Mouse (Mus musculus): ENCODE measurements around the gene Rara.

Rara gene

DNA sequence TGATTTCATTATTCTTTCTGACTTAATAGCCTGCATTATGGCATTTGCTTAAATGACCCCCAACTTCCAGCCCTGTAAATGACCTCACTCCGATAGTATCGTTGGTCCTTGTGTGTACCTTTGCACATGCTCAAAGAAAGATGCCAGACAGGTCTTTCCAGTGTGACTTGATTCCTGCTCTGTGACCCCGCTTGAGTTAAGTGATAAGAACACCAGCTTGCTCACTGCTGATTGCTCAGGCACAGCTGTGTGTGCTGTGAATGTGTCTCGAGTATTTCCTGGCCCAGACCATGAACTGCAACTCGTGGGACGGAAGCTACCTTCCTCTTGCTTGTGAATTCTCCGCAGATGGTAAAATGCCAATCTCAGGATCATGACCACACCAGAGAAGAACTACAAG lies 22.6 kb upstream of the Rara start:
- no peak overlapping the region for H3K4me3 ChIP-seq (replicated peaks; ENCODE audit: low read length)
- H3K27me3 ChIP-seq (ENCODE audit: insufficient read depth, low read length) = no peaks in the 10 kb centered on the region
- H3K36me3 ChIP-seq (ENCODE audit: insufficient read depth, low read length) = peaks cover 47% of the 10 kb centered on the region
- peaks cover 91% of the 10 kb centered on the region for H3K4me1 ChIP-seq (replicated peaks; ENCODE audit: low read depth, low read length)
- no peaks in the 10 kb centered on the region for H3K9me3 ChIP-seq (ENCODE audit: low read length)
- TF ChIP-seq CTCF (conservative IDR thresholded peaks at IDR 0.05; ENCODE audit: low read length) (no peak), NANOG (IDR thresholded peaks at IDR 0.05; ENCODE audit: borderline replicate concordance, low read length) (no peak), POU5F1 (IDR thresholded peaks at IDR 0.05; ENCODE audit: borderline replicate concordance, low read length) (no peak)

DNA sequence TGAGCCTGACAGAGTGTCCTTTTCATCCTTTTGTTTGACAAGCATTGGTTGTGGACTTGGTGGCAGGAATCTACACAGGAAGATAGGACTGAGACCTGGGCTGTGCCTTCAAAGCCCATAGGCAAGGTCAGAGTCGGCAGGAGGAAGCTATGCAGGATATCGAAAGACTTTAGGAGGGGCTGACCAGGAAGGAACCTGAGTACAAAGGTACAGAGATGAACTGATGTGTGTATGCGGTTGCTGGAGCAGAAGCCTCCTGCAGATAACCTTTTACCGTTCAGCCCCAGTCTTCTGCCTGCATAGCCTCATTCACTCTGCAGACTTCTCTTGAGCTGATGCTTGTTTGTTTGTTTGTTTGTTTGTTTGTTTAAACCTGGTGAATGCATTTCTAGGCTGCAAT lies 22.0 kb upstream of the Rara start:
- Histone ChIP-seq H3K4me3 (replicated peaks; ENCODE audit: low read length) (no peak overlapping the region), H3K9me3 (ENCODE audit: low read length) (no peaks in the 10 kb centered on the region), H3K4me1 (replicated peaks; ENCODE audit: low read depth, low read length) (peaks cover 91% of the 10 kb centered on the region), H3K27me3 (ENCODE audit: insufficient read depth, low read length) (no peaks in the 10 kb centered on the region), H3K36me3 (ENCODE audit: insufficient read depth, low read length) (peaks cover 47% of the 10 kb centered on the region)
- TF ChIP-seq NANOG (IDR thresholded peaks at IDR 0.05; ENCODE audit: borderline replicate concordance, low read length) (no peak), CTCF (conservative IDR thresholded peaks at IDR 0.05; ENCODE audit: low read length) (no peak), POU5F1 (IDR thresholded peaks at IDR 0.05; ENCODE audit: borderline replicate concordance, low read length) (no peak)

DNA sequence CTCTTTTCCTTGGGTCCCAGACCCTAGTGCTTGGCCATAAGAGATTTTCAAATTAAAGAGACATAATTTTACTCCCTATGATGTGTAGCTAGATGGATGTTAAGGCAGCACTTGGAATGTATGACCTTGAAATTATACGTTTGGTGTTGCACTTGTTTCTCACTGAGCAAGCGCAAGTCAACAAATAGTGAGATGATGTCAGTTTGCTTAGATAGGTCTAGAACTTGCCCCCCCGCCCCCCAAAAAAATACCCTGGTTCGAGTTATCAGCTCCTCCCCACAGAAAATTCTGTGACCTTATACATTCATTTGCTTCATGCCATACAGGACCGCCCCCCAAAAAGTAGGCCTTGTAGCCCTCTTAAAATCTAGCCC lies 20.6 kb upstream of the Rara start:
- Histone ChIP-seq H3K4me1 (replicated peaks; ENCODE audit: low read depth, low read length) (peaks cover 88% of the 10 kb centered on the region), H3K27me3 (ENCODE audit: insufficient read depth, low read length) (no peaks in the 10 kb centered on the region), H3K4me3 (replicated peaks; ENCODE audit: low read length) (no peak overlapping the region; the same call in 1 of the 2 replicates)

GRCm38 (mm10) chr11:98907437-98908173 lies 20.0 kb upstream of the Rara start, which contains the start of gene Cdc6:
TSS of gene Cdc6 (plus strand) at chr11:98907801.
- Histone ChIP-seq H3K4me3 (replicated peaks; ENCODE audit: low read length) (peak within 1 kb of the TSS; percentile 91), H3K36me3 (ENCODE audit: insufficient read depth, low read length) (peaks cover 49% of the 10 kb centered on the region), H3K9me3 (ENCODE audit: low read length) (no peaks in the 10 kb centered on the region), H3K27me3 (ENCODE audit: insufficient read depth, low read length) (no peaks in the 10 kb centered on the region), H3K4me1 (replicated peaks; ENCODE audit: low read depth, low read length) (peaks cover 82% of the 10 kb centered on the region)
- TF ChIP-seq NANOG (IDR thresholded peaks at IDR 0.05; ENCODE audit: borderline replicate concordance, low read length) = no peak
- TF ChIP-seq CTCF (conservative IDR thresholded peaks at IDR 0.05; ENCODE audit: low read length) = no peak
- no peak for TF ChIP-seq POU5F1 (IDR thresholded peaks at IDR 0.05; ENCODE audit: borderline replicate concordance, low read length)

More for the DNA sequence above, 20.6 kb upstream of the Rara start:
- Histone ChIP-seq H3K9me3 (ENCODE audit: low read length) (no peaks in the 10 kb centered on the region), H3K36me3 (ENCODE audit: insufficient read depth, low read length) (peaks cover 49% of the 10 kb centered on the region)
- TF ChIP-seq POU5F1 (IDR thresholded peaks at IDR 0.05; ENCODE audit: borderline replicate concordance, low read length) = no peak
- no peak for TF ChIP-seq CTCF (conservative IDR thresholded peaks at IDR 0.05; ENCODE audit: low read length)
- TF ChIP-seq NANOG (IDR thresholded peaks at IDR 0.05; ENCODE audit: borderline replicate concordance, low read length) = no peak

GRCm38 (mm10) chr11:98909654-98910053 lies 18.0 kb upstream of the Rara start:
- TF ChIP-seq POU5F1 (IDR thresholded peaks at IDR 0.05; ENCODE audit: borderline replicate concordance, low read length) = no peak
- peak; percentile 29 for TF ChIP-seq CTCF (conservative IDR thresholded peaks at IDR 0.05; ENCODE audit: low read length)
- no peak for TF ChIP-seq NANOG (IDR thresholded peaks at IDR 0.05; ENCODE audit: borderline replicate concordance, low read length)
- no peaks in the 10 kb centered on the region for H3K27me3 ChIP-seq (ENCODE audit: insufficient read depth, low read length)
- H3K9me3 ChIP-seq (ENCODE audit: low read length) = no peaks in the 10 kb centered on the region
- H3K4me1 ChIP-seq (replicated peaks; ENCODE audit: low read depth, low read length) = peaks cover 62% of the 10 kb centered on the region
- H3K36me3 ChIP-seq (ENCODE audit: insufficient read depth, low read length) = peaks cover 70% of the 10 kb centered on the region
- H3K4me3 ChIP-seq (replicated peaks; ENCODE audit: low read length) = peak overlapping the region; percentile 91; the same call in 1 of the 2 replicates

DNA sequence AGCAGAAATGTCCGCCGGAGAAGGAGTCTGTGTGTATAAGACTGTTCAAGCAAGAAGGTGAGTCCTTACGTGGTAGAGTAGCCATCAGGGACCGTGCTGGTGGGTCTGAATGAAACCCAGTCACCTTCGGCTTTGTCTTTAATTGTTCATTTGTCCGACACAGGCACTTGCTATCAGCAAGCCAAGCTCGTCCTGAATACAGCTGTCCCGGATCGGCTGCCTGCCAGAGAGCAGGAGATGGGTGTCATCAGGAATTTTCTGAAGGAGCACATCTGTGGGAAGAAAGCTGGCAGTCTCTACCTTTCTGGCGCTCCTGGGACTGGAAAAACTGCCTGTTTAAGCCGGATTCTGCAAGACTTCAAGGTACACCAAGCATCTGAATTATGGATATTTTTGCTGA lies 17.2 kb upstream of the Rara start:
- Histone ChIP-seq H3K4me3 (replicated peaks; ENCODE audit: low read length) (0 out of 2 replicates have a peak overlapping the region, but pooled peaks have one; percentile 23), H3K27me3 (ENCODE audit: insufficient read depth, low read length) (no peaks in the 10 kb centered on the region), H3K36me3 (ENCODE audit: insufficient read depth, low read length) (peaks cover 73% of the 10 kb centered on the region), H3K9me3 (ENCODE audit: low read length) (no peaks in the 10 kb centered on the region), H3K4me1 (replicated peaks; ENCODE audit: low read depth, low read length) (peaks cover 54% of the 10 kb centered on the region)
- no peak for TF ChIP-seq CTCF (conservative IDR thresholded peaks at IDR 0.05; ENCODE audit: low read length)
- no peak for TF ChIP-seq POU5F1 (IDR thresholded peaks at IDR 0.05; ENCODE audit: borderline replicate concordance, low read length)
- TF ChIP-seq NANOG (IDR thresholded peaks at IDR 0.05; ENCODE audit: borderline replicate concordance, low read length) = no peak

DNA sequence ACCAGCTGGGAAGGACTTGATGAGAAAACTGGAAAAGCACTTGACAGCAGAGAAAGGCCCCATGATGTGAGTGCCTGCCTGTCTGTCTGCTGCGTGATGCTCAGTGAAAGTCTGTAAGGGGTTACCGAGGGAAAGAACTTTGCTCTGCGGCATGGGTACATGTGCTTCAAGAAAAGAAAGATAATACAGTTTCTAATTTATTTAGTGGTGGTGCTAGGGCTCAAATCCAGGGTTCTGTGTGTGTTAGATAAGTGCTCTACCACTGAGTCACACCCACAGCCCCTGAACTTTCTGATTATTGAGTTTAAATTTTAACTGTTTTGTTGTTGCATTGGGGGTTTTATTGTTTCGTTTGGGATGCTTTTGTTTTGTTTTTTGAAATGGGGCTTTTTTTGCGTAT lies 16.1 kb upstream of the Rara start:
- no peaks in the 10 kb centered on the region for H3K9me3 ChIP-seq (ENCODE audit: low read length)
- no peak overlapping the region for H3K4me3 ChIP-seq (replicated peaks; ENCODE audit: low read length)
- H3K36me3 ChIP-seq (ENCODE audit: insufficient read depth, low read length) = peaks cover 80% of the 10 kb centered on the region
- peaks cover 43% of the 10 kb centered on the region for H3K4me1 ChIP-seq (replicated peaks; ENCODE audit: low read depth, low read length)
- H3K27me3 ChIP-seq (ENCODE audit: insufficient read depth, low read length) = no peaks in the 10 kb centered on the region
- TF ChIP-seq POU5F1 (IDR thresholded peaks at IDR 0.05; ENCODE audit: borderline replicate concordance, low read length) = no peak
- TF ChIP-seq NANOG (IDR thresholded peaks at IDR 0.05; ENCODE audit: borderline replicate concordance, low read length) = no peak
- no peak for TF ChIP-seq CTCF (conservative IDR thresholded peaks at IDR 0.05; ENCODE audit: low read length)

GRCm38 (mm10) chr11:98914196-98914595 lies 13.4 kb upstream of the Rara start:
- TF ChIP-seq NANOG (IDR thresholded peaks at IDR 0.05; ENCODE audit: borderline replicate concordance, low read length) (no peak), POU5F1 (IDR thresholded peaks at IDR 0.05; ENCODE audit: borderline replicate concordance, low read length) (no peak)
- Histone ChIP-seq H3K27me3 (ENCODE audit: insufficient read depth, low read length) (no peaks in the 10 kb centered on the region), H3K4me1 (replicated peaks; ENCODE audit: low read depth, low read length) (peaks cover 45% of the 10 kb centered on the region), H3K36me3 (ENCODE audit: insufficient read depth, low read length) (peaks cover 99% of the 10 kb centered on the region), H3K4me3 (replicated peaks; ENCODE audit: low read length) (no peak overlapping the region), H3K9me3 (ENCODE audit: low read length) (no peaks in the 10 kb centered on the region)

Measured in E14TG2a.4 (cell line).